In the genomic region with DNA sequence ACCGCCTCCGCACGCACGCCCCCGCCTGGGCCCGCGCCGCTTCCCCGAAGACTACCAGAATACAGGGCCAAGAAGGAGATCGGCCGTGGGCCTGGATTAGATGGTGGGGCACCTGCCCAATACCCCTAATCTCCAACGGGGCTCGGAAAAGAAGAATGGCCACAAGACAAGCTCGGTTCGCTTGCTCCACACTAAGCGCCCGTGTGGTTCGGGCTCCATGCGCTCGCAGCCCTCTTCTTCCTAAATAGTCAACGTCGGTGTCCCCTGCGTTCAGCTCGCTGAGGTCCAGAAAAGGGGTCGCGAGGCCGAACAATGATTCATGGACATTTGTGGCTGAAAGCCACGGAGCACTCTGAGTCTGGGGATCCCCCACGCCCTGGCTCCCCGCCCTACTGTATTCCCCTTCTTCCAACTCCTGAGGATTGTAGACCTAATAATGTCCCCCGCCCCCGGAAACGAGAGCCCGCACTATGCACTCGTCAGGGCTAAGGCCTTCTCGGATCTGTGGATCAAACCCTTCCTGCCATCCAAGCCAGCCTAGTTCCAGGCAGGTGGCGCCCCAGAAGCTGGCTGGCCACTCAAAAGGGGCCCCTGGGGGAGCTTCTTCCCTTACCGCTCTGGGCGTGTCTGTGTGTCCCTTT, we compare ENCODE assay signal across 8 mouse cellular contexts. TPM values are rescaled to one million over a fixed set of nuclear protein-coding genes. Genes with fewer than 3 reads are reported as not detected.
A peak's percentile ranks its signal among the peaks of the same experiment; 100 is the strongest.
DNase-seq lines count a peak whose midpoint lies in the region; ATAC-seq and TF ChIP-seq lines count a peak whose summit lies in the region.

No protein-coding gene starts in this region.

- H3K9me3 ChIP-seq in heart, embryonic 11.5 days (replicated peaks; ENCODE audit: control insufficient read depth, low read length) = no peaks in the 10 kb centered on the region
- no peaks in the 10 kb centered on the region for H3K9me3 ChIP-seq in E14TG2a.4 (ENCODE audit: low read length)
- no peaks in the 10 kb centered on the region for H3K9me3 ChIP-seq in intestine, embryonic 14.5 days (ENCODE audit: control insufficient read depth, low read length)
- no peaks in the 10 kb centered on the region for H3K9me3 ChIP-seq in neural tube, embryonic 11.5 days (ENCODE audit: control insufficient read depth, low read length)

- peaks cover 34% of the 10 kb centered on the region for H3K4me1 ChIP-seq in heart, embryonic 11.5 days (ENCODE audit: control insufficient read depth, insufficient read depth, low read length)
- peaks cover 43% of the 10 kb centered on the region for H3K4me1 ChIP-seq in E14TG2a.4 (replicated peaks; ENCODE audit: low read depth, low read length)
- H3K4me1 ChIP-seq in intestine, embryonic 14.5 days (replicated peaks; ENCODE audit: control insufficient read depth, insufficient read depth, low read length) = peaks cover 32% of the 10 kb centered on the region
- H3K4me1 ChIP-seq in neural tube, embryonic 11.5 days (ENCODE audit: control insufficient read depth, insufficient read depth, low read length) = peaks cover 32% of the 10 kb centered on the region

- WGBS in heart, embryonic 11.5 days (ENCODE audit: insufficient replicate concordance) = under 1% methylated on average over 37 of the region's 39 CpGs
- WGBS in intestine, embryonic 14.5 days = 1% methylated on average over 39 of the region's 39 CpGs
- under 1% methylated on average over 39 of the region's 39 CpGs for WGBS in neural tube, embryonic 11.5 days

- no peak overlapping the region for H3K27ac ChIP-seq in heart, embryonic 11.5 days (ENCODE audit: low read depth, low read length)
- no peak overlapping the region for H3K27ac ChIP-seq in intestine, embryonic 14.5 days (ENCODE audit: low read depth)
- H3K27ac ChIP-seq in neural tube, embryonic 11.5 days (ENCODE audit: low read depth, low read length) = no peak overlapping the region; the same call in 1 of the 2 replicates

- H3K9ac ChIP-seq in heart, embryonic 11.5 days (ENCODE audit: low read depth, low read length) = peak overlapping the region; percentile 60
- H3K9ac ChIP-seq in intestine, embryonic 14.5 days (ENCODE audit: low read length) = peak overlapping the region; percentile 43; the same call in 1 of the 2 replicates
- H3K9ac ChIP-seq in neural tube, embryonic 11.5 days (ENCODE audit: low read length) = peak overlapping the region; percentile 77

- peaks cover 92% of the 10 kb centered on the region for H3K27me3 ChIP-seq in heart, embryonic 11.5 days (ENCODE audit: control insufficient read depth, insufficient read depth, low read length)
- peaks cover 98% of the 10 kb centered on the region for H3K27me3 ChIP-seq in E14TG2a.4 (ENCODE audit: insufficient read depth, low read length)
- peaks cover 80% of the 10 kb centered on the region for H3K27me3 ChIP-seq in intestine, embryonic 14.5 days (replicated peaks; ENCODE audit: control insufficient read depth, insufficient read depth, low read length)
- H3K27me3 ChIP-seq in neural tube, embryonic 11.5 days (ENCODE audit: control insufficient read depth, insufficient read depth, low read length) = peaks cover 73% of the 10 kb centered on the region

- peak overlapping the region; percentile 99 for H3K4me2 ChIP-seq in heart, embryonic 11.5 days
- peak overlapping the region; percentile 99 for H3K4me2 ChIP-seq in intestine, embryonic 14.5 days (ENCODE audit: low read length)
- H3K4me2 ChIP-seq in neural tube, embryonic 11.5 days (ENCODE audit: low read depth) = peak overlapping the region; percentile 98

- no peak for ATAC-seq in heart, embryonic 11.5 days (replicated peaks; ENCODE audit: insufficient number of reproducible peaks, low FRiP score, low TSS enrichment)
- no peak for ATAC-seq in intestine, embryonic 14.5 days (replicated peaks; ENCODE audit: low FRiP score, low TSS enrichment, low read depth)
- ATAC-seq in neural tube, embryonic 11.5 days (ENCODE audit: insufficient read depth, low FRiP score, low TSS enrichment) = no peak
- no peak for ATAC-seq in erythroblast, adult 5-6 weeks (replicated peaks; ENCODE audit: low FRiP score, poor library complexity, severe bottlenecking)

- peak overlapping the region; percentile 63 for H3K4me3 ChIP-seq in heart, embryonic 11.5 days (ENCODE audit: low read depth, low read length)
- peak overlapping the region; percentile 77 for H3K4me3 ChIP-seq in E14TG2a.4 (replicated peaks; ENCODE audit: low read length)
- H3K4me3 ChIP-seq in intestine, embryonic 14.5 days (ENCODE audit: low read depth, low read length) = peak overlapping the region; percentile 52
- peak overlapping the region; percentile 58 for H3K4me3 ChIP-seq in neural tube, embryonic 11.5 days (ENCODE audit: low read depth, low read length)

- no peak for DNase-seq in heart, postnatal 4 days
- peak; percentile 52 for DNase-seq in embryo, embryonic 11 days
- DNase-seq in intestine, embryonic 14.5 days (ENCODE audit: low spot score) = peak; percentile 77
- DNase-seq in neural tube, embryonic 11.5 days (ENCODE audit: low spot score) = peak; percentile 46
- no peak for DNase-seq in urinary bladder, adult 2 months (ENCODE audit: low spot score)

- H3K36me3 ChIP-seq in heart, embryonic 11.5 days (ENCODE audit: control insufficient read depth, insufficient read depth, low read length) = no peaks in the 10 kb centered on the region
- H3K36me3 ChIP-seq in E14TG2a.4 (ENCODE audit: insufficient read depth, low read length) = no peaks in the 10 kb centered on the region
- no peaks in the 10 kb centered on the region for H3K36me3 ChIP-seq in intestine, embryonic 14.5 days (ENCODE audit: control insufficient read depth, insufficient read depth, low read length)
- H3K36me3 ChIP-seq in neural tube, embryonic 11.5 days (ENCODE audit: control insufficient read depth, insufficient read depth, low read length) = no peaks in the 10 kb centered on the region

- TF ChIP-seq CTCF in E14TG2a.4 (conservative IDR thresholded peaks at IDR 0.05; ENCODE audit: low read length) = no peak

RNA-seq across cellular contexts. Expression of a gene that starts 0.5 kb away (rescaled TPM):
- 0.72 and 0.90 TPM in 2 replicates for polyA plus RNA-seq in heart, embryonic 11.5 days (2014; fragmentation: Nextera tagmentation; extraction: Ambion mirVana)
- total RNA-seq in heart, postnatal 4 days (2021) = under 1 TPM; 0.50 to 0.74 TPM
- polyA plus RNA-seq in intestine, embryonic 14.5 days (2014; fragmentation: Nextera tagmentation; extraction: Ambion mirVana) = 1.3 and 2.4 TPM in 2 replicates
- polyA plus RNA-seq in neural tube, embryonic 11.5 days (2014; fragmentation: Nextera tagmentation; extraction: Ambion mirVana) = 8.3 and 9.2 TPM in 2 replicates
- total RNA-seq in erythroblast, adult 5-6 weeks (2015; ENCODE audit: low replicate concordance) = not detected in 2 replicates
- not detected in 2 replicates for total RNA-seq in erythroblast, adult 5-6 weeks (2017; ENCODE audit: low replicate concordance)
- 1.8 and 2.3 TPM in 2 replicates for polyA plus RNA-seq in urinary bladder, adult 2 months (2012; rRNA removed)

RNA-seq across cellular contexts. Expression of a gene that starts 54.6 kb away (rescaled TPM):
- 9.7 and 9.8 TPM in 2 replicates for polyA plus RNA-seq in heart, embryonic 11.5 days (2014; fragmentation: Nextera tagmentation; extraction: Ambion mirVana)
- total RNA-seq in heart, postnatal 4 days (2021) = 10 to 100 TPM; 44.2 to 45.6 TPM
- polyA plus RNA-seq in intestine, embryonic 14.5 days (2014; fragmentation: Nextera tagmentation; extraction: Ambion mirVana) = 11.2 and 12.9 TPM in 2 replicates
- polyA plus RNA-seq in neural tube, embryonic 11.5 days (2014; fragmentation: Nextera tagmentation; extraction: Ambion mirVana) = 12.2 and 12.6 TPM in 2 replicates
- total RNA-seq in erythroblast, adult 5-6 weeks (2015; ENCODE audit: low replicate concordance) = 4.4 and 12.3 TPM in 2 replicates
- 5.6 and 9.1 TPM in 2 replicates for total RNA-seq in erythroblast, adult 5-6 weeks (2017; ENCODE audit: low replicate concordance)
- 14.1 and 18.6 TPM in 2 replicates for polyA plus RNA-seq in urinary bladder, adult 2 months (2012; rRNA removed)

RNA-seq across cellular contexts. Expression of a gene that starts 56.9 kb away (rescaled TPM):
- 8.9 and 9.2 TPM in 2 replicates for polyA plus RNA-seq in heart, embryonic 11.5 days (2014; fragmentation: Nextera tagmentation; extraction: Ambion mirVana)
- total RNA-seq in heart, postnatal 4 days (2021) = 10 to 100 TPM; 15.7 to 17.4 TPM
- 15.3 and 15.8 TPM in 2 replicates for polyA plus RNA-seq in intestine, embryonic 14.5 days (2014; fragmentation: Nextera tagmentation; extraction: Ambion mirVana)
- 13.9 and 18.1 TPM in 2 replicates for polyA plus RNA-seq in neural tube, embryonic 11.5 days (2014; fragmentation: Nextera tagmentation; extraction: Ambion mirVana)
- total RNA-seq in erythroblast, adult 5-6 weeks (2015; ENCODE audit: low replicate concordance) = 2.9 and 3.1 TPM in 2 replicates
- 3.8 and 4.8 TPM in 2 replicates for total RNA-seq in erythroblast, adult 5-6 weeks (2017; ENCODE audit: low replicate concordance)
- 15.7 and 17.7 TPM in 2 replicates for polyA plus RNA-seq in urinary bladder, adult 2 months (2012; rRNA removed)

Comparison
In these comparisons a context has a peak if more than half of its experiments do, and no peak if none do; other contexts are left out.
1. DNase-seq: peak in embryo, embryonic 11 days (single experiment), intestine, embryonic 14.5 days (single experiment) and neural tube, embryonic 11.5 days (single experiment); none in heart, postnatal 4 days (single experiment) and urinary bladder, adult 2 months (single experiment).
2. Peak in every context shown above with its lines, with median percentiles within 50 percentile points of each other: H3K4me2 ChIP-seq, H3K4me3 ChIP-seq and H3K9ac ChIP-seq.